Mouse (Mus musculus) C2C12 (cell line): Measurements from ENCODE around the gene Ppp1r21. TPM values are rescaled to one million over a fixed set of nuclear protein-coding genes. Genes with fewer than 3 reads are reported as not detected.

ENCODE experiments used
- H3K27me3 ChIP-seq: one replicate; pipeline ENCODE4 v1.6.1; 2011; ENCODE audit not compliant: control insufficient read depth, insufficient read depth, insufficient read length
- H3K36me3 ChIP-seq: one replicate; pipeline ENCODE4 v1.6.1; 2011; ENCODE audit not compliant: control insufficient read depth, insufficient read depth
- H3K4me3 ChIP-seq: one replicate; pipeline ENCODE4 v1.5.1; 2011; ENCODE audit warnings: mild to moderate bottlenecking, control low read depth; ENCODE audit not compliant: poor library complexity, insufficient read depth, severe bottlenecking
- H3K79me2 ChIP-seq: one replicate; pipeline ENCODE4 v1.6.1; 2011; ENCODE audit not compliant: control insufficient read depth, insufficient read depth
- H3K79me3 ChIP-seq: one replicate; pipeline ENCODE4 v1.6.1; 2011; ENCODE audit warnings: low read depth, control low read depth
- H3ac ChIP-seq: one replicate; pipeline ENCODE3; 2011; ENCODE audit warnings: low read depth; ENCODE audit not compliant: control insufficient read depth, insufficient read length
- CEBPB ChIP-seq: IDR thresholded peaks from one replicate; pipeline ENCODE4 v1.6.1; 2011; ENCODE audit warnings: low read depth, mild to moderate bottlenecking, control low read depth, moderate library complexity
- CTCF ChIP-seq: IDR thresholded peaks from one replicate; pipeline ENCODE4 v1.5.1; 2011; ENCODE audit not compliant: control insufficient read depth, insufficient read depth, insufficient read length
- FOSL1 ChIP-seq: IDR thresholded peaks from one replicate; pipeline ENCODE4 v1.8.0; 2011; ENCODE audit warnings: mild to moderate bottlenecking, low read length; ENCODE audit not compliant: poor library complexity, insufficient read depth, severe bottlenecking
- MAX ChIP-seq: IDR thresholded peaks from one replicate; pipeline ENCODE4 v1.6.1; 2011; ENCODE audit warnings: mild to moderate bottlenecking, control low read depth
- MYOD1 ChIP-seq: IDR thresholded peaks from one replicate; pipeline ENCODE4 v1.6.1; 2011; ENCODE audit warnings: low read depth; ENCODE audit not compliant: control insufficient read depth, insufficient read length
- MYOG ChIP-seq: IDR thresholded peaks from one replicate; pipeline ENCODE4 v1.6.1; 2011; ENCODE audit not compliant: control insufficient read depth, insufficient read length; ENCODE audit errors: extremely low read depth
- USF1 ChIP-seq: IDR thresholded peaks from one replicate; pipeline ENCODE4 v1.6.1; 2011; ENCODE audit warnings: low read depth, mild to moderate bottlenecking, control low read depth, moderate library complexity
- polyA plus RNA-seq: library from polyadenylated mRNA; unstranded; fragments of >200 nt; fragmentation: generic; extraction: Trizol; gene quantifications from one replicate; pipeline ENCODE4 v1.2.1, GENCODE M21; 2012; ENCODE audit warnings: missing spikeins

Gene Ppp1r21
- polyA plus RNA-seq, 1 experiment = 13.5 TPM

GRCm38 (mm10) chr17:88613172-88613571 lies 83.3 kb downstream of the Ppp1r21 start:
- Histone ChIP-seq H3K79me2 (peaks cover 78% of the 10 kb centered on the region), H3K36me3 (peaks cover 15% of the 10 kb centered on the region), H3K27me3 (no peaks in the 10 kb centered on the region), H3K79me3 (peaks cover 27% of the 10 kb centered on the region), H3K4me3 (no peak overlapping the region), H3ac (no peak overlapping the region)
- TF ChIP-seq FOSL1 = no peak
- no peak for TF ChIP-seq CEBPB
- no peak for TF ChIP-seq USF1
- no peak for TF ChIP-seq CTCF
- no peak for TF ChIP-seq MYOG
- TF ChIP-seq MAX = no peak
- no peak for TF ChIP-seq MYOD1

GRCm38 (mm10) chr17:88613721-88614120 lies 83.8 kb downstream of the Ppp1r21 start:
- TF ChIP-seq CEBPB = no peak
- TF ChIP-seq MYOG = no peak
- no peak for TF ChIP-seq MYOD1
- no peak for TF ChIP-seq USF1
- TF ChIP-seq CTCF = no peak
- TF ChIP-seq FOSL1 = no peak
- no peak for TF ChIP-seq MAX
- H3K79me2 ChIP-seq = peaks cover 74% of the 10 kb centered on the region
- peaks cover 27% of the 10 kb centered on the region for H3K79me3 ChIP-seq
- no peak overlapping the region for H3ac ChIP-seq
- peaks cover 15% of the 10 kb centered on the region for H3K36me3 ChIP-seq
- no peak overlapping the region for H3K4me3 ChIP-seq
- H3K27me3 ChIP-seq = no peaks in the 10 kb centered on the region

GRCm38 (mm10) chr17:88614234-88614633 lies 84.3 kb downstream of the Ppp1r21 start:
- TF ChIP-seq USF1 (no peak), MYOD1 (no peak), MAX (no peak), CEBPB (no peak), CTCF (no peak), MYOG (no peak), FOSL1 (no peak)

GRCm38 (mm10) chr17:88614733-88615132 lies 84.8 kb downstream of the Ppp1r21 start:
- Histone ChIP-seq H3K79me3 (peaks cover 27% of the 10 kb centered on the region), H3K4me3 (no peak overlapping the region), H3K27me3 (no peaks in the 10 kb centered on the region), H3K79me2 (peaks cover 64% of the 10 kb centered on the region), H3ac (no peak overlapping the region), H3K36me3 (peaks cover 12% of the 10 kb centered on the region)
- no peak for TF ChIP-seq MYOD1
- no peak for TF ChIP-seq CTCF
- no peak for TF ChIP-seq USF1
- no peak for TF ChIP-seq MAX
- no peak for TF ChIP-seq CEBPB
- TF ChIP-seq MYOG = no peak

More at GRCm38 (mm10) chr17:88614234-88614633, 84.3 kb downstream of the Ppp1r21 start:
- H3K79me3 ChIP-seq = peaks cover 27% of the 10 kb centered on the region
- H3ac ChIP-seq = no peak overlapping the region
- no peaks in the 10 kb centered on the region for H3K27me3 ChIP-seq
- peaks cover 69% of the 10 kb centered on the region for H3K79me2 ChIP-seq
- no peak overlapping the region for H3K4me3 ChIP-seq
- H3K36me3 ChIP-seq = peaks cover 12% of the 10 kb centered on the region

- Histone ChIP-seq H3ac (no peak overlapping the region), H3K36me3 (peaks cover 8% of the 10 kb centered on the region), H3K27me3 (no peaks in the 10 kb centered on the region), H3K79me2 (peaks cover 55% of the 10 kb centered on the region), H3K79me3 (peaks cover 22% of the 10 kb centered on the region), H3K4me3 (no peak overlapping the region)
- TF ChIP-seq CTCF (no peak), USF1 (no peak), MYOD1 (no peak), FOSL1 (no peak), MAX (no peak), CEBPB (no peak), MYOG (no peak)
Observed at GRCm38 (mm10) chr17:88615492-88616155, 85.7 kb downstream of the Ppp1r21 start.

- TF ChIP-seq USF1 (no peak), MYOD1 (no peak), MYOG (no peak), CTCF (no peak), MAX (no peak), FOSL1 (no peak), CEBPB (no peak)
- H3K36me3 ChIP-seq = peaks cover 24% of the 10 kb centered on the region
- peaks cover 28% of the 10 kb centered on the region for H3K79me3 ChIP-seq
- H3K27me3 ChIP-seq = no peaks in the 10 kb centered on the region
- no peak overlapping the region for H3ac ChIP-seq
- peaks cover 58% of the 10 kb centered on the region for H3K79me2 ChIP-seq
- no peak overlapping the region for H3K4me3 ChIP-seq
Observed at GRCm38 (mm10) chr17:88620935-88621334, 91.0 kb downstream of the Ppp1r21 start.
